Mouse (Mus musculus) lung, postnatal 0 days (tissue): ENCODE measurements at regions not wholly inside any gene's neighbourhood (a gene's known extent, or its start where the extent isn't known, plus 50 kb on each side); places are given as distances from the start of the nearest gene placed in this dataset.

Experiments
- CTCF ChIP-seq: IDR thresholded peaks from 2 replicates; pipeline ENCODE4 v1.5.1; 2016; ENCODE audit warnings: antibody characterized with exemption, mild to moderate bottlenecking
- EP300 ChIP-seq: IDR thresholded peaks from 2 replicates; pipeline ENCODE4 v1.6.1; 2016; ENCODE audit warnings: antibody characterized with exemption, mild to moderate bottlenecking, control low read depth

DNA sequence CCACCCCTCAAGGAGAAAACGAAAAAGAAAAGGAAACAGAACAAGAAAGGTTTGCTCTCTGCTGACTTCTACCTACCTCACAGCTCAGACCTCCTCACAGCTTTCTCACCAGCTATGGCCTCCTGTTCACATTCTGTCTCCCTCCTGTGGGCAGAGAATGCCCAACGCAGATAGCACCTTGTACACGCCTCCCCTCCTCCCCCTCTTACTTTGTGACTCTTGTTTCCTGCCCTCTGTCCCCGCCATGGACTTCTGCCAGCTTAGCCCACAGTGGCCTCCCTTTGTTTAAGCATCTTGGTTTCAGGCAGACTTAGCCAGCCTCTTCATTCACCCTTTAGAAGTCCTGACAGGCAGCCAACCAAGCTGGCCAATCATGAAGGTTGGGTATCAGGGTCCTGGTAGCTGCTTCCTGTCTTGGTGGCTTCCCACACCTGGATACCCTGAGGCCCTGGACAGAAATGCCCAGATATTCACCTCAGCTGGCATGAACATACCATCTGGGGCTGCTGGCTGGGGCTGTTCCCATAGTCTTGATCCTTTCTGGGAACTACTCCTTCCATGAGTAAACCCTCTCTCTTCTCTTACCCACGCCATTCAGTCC lies 1287.2 kb upstream of the A1bg start:
- peak; percentile 49 for TF ChIP-seq CTCF
- TF ChIP-seq EP300 = no peak
